Mouse (Mus musculus) thymus, adult 2 months (tissue): Measurements from ENCODE around the gene Mfsd4b5. TPM values are rescaled to one million over a fixed set of nuclear protein-coding genes. Genes with fewer than 3 reads are reported as not detected.
"Not testable (repeated sequence)": the region's sequence is repeated elsewhere in the genome, so short reads cannot be mapped to it uniquely, and the experiment has no call there.

ENCODE experiments used
- DNase-seq: peaks from one replicate; pipeline ENCODE4 v3.0.0; 2021
- H3K27ac ChIP-seq: fragments of 200-500 bp; 2 replicates; pipeline ENCODE4 v1.5.1; 2012; ENCODE audit warnings: low read length, control low read depth; ENCODE audit not compliant: control insufficient read depth, insufficient read depth
- H3K27me3 ChIP-seq: fragments of 200-500 bp; 2 replicates; pipeline ENCODE4 v1.6.1; 2012; ENCODE audit warnings: mild to moderate bottlenecking, low read length, moderate library complexity, mixed read lengths; ENCODE audit not compliant: control insufficient read depth, insufficient read depth
- H3K36me3 ChIP-seq: fragments of 200-500 bp; 2 replicates; pipeline ENCODE4 v1.6.1; 2012; ENCODE audit warnings: mild to moderate bottlenecking, low read length, moderate library complexity; ENCODE audit not compliant: control insufficient read depth, insufficient read depth
- H3K4me1 ChIP-seq: fragments of 200-500 bp; replicated peaks from 2 replicates; pipeline ENCODE4 v1.6.1; 2012; ENCODE audit warnings: low read length; ENCODE audit not compliant: control insufficient read depth, insufficient read depth
- H3K4me3 ChIP-seq: fragments of 200-500 bp; 2 replicates; pipeline ENCODE4 v1.5.1; 2012; ENCODE audit warnings: mild to moderate bottlenecking, low read length, control low read depth, moderate library complexity; ENCODE audit not compliant: control insufficient read depth, insufficient read depth
- CTCF ChIP-seq: fragments of 200-500 bp; IDR thresholded peaks from 2 replicates; pipeline ENCODE4 v1.5.1; 2012; ENCODE audit warnings: mild to moderate bottlenecking, control low read depth, low read length, moderate library complexity, borderline replicate concordance; ENCODE audit not compliant: control insufficient read depth, poor library complexity, insufficient read depth; ENCODE audit errors: extremely low read depth
- POLR2A ChIP-seq: fragments of 200-500 bp; IDR thresholded peaks from 2 replicates; pipeline ENCODE4 v1.6.1; 2012; ENCODE audit warnings: mild to moderate bottlenecking, low read length, control low read depth, moderate library complexity; ENCODE audit not compliant: control insufficient read depth, poor library complexity, insufficient read depth; ENCODE audit errors: extremely low read depth
- WGBS: fragments of 180-500 bp; shearing (Covaris S2); methylation state at CpG from one replicate; pipeline ENCODE4 v1.1.7; 2018; 5-methylcytosine and 5-hydroxymethylcytosine counted together
- polyA plus RNA-seq: library from polyadenylated mRNA; depleted of rRNA; stranded (reverse); fragments of >200 nt; gene quantifications from 2 replicates; pipeline ENCODE4 v1.2.3, GENCODE M21; 2012

Gene Mfsd4b5
- polyA plus RNA-seq, 1 experiment: 0.59 TPM

DNA sequence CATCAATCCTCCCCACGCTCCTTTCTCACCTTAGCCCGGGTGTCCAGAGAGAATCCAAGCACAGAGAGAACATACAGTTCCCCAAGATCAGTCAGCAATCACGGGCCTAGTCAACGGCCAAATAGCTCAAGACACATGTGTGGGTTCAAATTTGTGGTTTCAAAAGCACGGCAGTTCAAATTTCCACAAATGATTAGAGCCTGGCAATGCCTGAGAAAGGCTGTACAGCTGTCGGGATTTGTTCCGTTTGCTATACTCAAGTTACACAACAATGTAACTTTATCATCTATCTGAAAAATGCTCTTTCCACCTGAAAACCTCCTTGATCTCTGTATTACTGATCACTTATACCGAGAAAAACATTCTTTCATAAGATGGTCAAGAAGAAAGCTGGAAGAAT lies 39.1 kb upstream of the Mfsd4b5 start:
- no peak overlapping the region for H3K27ac ChIP-seq
- DNase-seq: no peak
- H3K27me3 ChIP-seq: no peaks in the 10 kb centered on the region
- 64% methylated on average over 8 of the region's 8 CpGs for WGBS
- no peaks in the 10 kb centered on the region for H3K36me3 ChIP-seq
- peaks cover 9% of the 10 kb centered on the region for H3K4me1 ChIP-seq
- no peak overlapping the region for H3K4me3 ChIP-seq
- TF ChIP-seq CTCF (no peak), POLR2A (no peak)

DNA sequence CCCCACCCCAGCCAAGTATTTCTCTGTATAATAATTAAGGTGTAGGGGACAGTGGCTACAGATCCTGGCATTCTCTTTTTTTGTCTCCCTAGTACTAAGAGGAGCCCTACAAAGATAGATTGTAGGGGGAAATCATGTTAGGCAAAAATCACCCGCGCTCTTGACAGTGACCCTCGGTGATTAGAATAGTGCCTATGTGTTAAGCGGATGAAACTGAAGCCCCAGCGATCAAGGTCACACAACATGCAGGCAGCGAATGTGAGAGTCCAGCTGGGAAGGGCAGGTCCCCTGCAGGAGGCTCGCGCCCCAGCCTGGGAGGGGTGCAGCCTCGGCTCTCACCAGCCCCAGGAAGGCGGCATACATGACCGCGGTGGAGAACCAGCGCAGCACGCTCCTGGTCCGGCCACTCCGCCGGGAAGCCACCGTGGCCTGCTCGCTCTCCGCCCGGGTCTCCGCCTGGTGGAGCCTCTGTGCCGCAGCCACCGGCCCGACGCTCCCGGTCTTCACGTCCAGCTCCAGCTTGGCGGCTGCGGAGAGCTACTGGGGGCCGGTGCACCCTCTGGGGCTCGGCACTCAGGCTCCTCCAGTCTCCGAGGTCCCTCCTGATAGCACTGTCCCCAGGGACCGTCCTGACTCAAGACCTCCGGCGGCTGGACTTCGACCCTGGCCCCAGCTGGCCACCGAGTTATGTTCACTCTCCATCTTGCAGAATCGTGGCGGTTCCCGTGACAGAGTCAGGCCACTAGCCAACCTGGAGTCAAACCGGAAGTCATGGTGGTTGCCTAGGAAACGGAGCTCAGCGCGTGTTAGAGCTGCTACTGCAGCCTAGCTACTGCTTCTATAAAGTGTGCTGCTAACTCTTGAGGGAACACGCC lies 38.3 kb upstream of the Mfsd4b5 start, which contains the start of gene Mfsd4b1:
Mfsd4b1 (minus strand) TSS at position 715 of the 875 bp plus-strand sequence.
- H3K27ac ChIP-seq: no peak within 1 kb of the TSS
- WGBS: 4% methylated on average over 46 of the region's 46 CpGs
- TF ChIP-seq CTCF (peak; percentile 49; the same call in 1 of the 2 replicates), POLR2A (no peak)
- H3K4me3 ChIP-seq: peak within 1 kb of the TSS; percentile 54
- DNase-seq: peak; percentile 81
- H3K4me1 ChIP-seq: peaks cover 9% of the 10 kb centered on the region
- H3K36me3 ChIP-seq: no peaks in the 10 kb centered on the region
- no peaks in the 10 kb centered on the region for H3K27me3 ChIP-seq

DNA sequence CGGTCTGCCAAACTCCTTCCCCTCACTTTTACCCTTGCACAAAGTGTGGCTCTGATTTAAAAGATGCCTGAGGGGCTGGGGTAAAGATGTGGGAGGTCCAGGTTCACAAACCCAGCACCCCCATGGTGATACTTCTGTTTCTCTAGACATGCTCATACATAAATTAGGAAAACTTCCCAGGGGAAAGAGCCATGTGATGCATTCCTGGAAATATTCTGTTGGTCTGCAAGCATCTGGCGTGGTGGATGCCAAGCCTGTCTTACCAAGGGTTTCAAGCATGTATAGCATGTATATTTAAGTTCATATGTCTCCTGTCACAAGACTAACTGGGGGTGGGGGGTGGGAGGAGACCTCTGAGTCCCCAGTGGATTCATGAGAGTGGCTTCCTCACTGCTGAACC lies 34.0 kb upstream of the Mfsd4b5 start:
- H3K27ac ChIP-seq: no peak overlapping the region
- H3K4me3 ChIP-seq: no peak overlapping the region
- DNase-seq: no peak
- no peak for TF ChIP-seq POLR2A
- no peak for TF ChIP-seq CTCF
- peaks cover 8% of the 10 kb centered on the region for H3K4me1 ChIP-seq
- H3K36me3 ChIP-seq: no peaks in the 10 kb centered on the region
- H3K27me3 ChIP-seq: no peaks in the 10 kb centered on the region
- WGBS: 50% methylated on average over 2 of the region's 2 CpGs

DNA sequence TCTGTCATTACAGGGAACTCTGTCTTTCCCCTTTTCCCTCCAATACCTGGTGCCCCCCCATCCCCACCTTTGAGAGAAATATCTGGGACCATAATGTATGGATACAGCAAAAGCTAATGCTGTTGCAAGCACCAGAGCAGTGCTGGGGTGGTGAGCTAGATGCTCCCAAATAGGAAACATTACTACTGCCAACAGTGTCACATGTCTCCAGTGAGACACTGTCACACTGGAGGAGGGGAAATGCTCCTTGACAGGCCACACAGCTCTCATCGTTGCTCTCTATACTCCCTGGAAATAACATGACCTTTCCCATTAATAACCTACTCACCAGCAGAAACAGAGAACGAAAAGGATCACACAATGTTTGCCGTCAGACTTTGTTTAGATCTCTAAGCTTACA lies 33.0 kb upstream of the Mfsd4b5 start:
- TF ChIP-seq POLR2A: no peak
- no peak for TF ChIP-seq CTCF
- DNase-seq: no peak
- Histone ChIP-seq H3K27ac (no peak overlapping the region), H3K27me3 (no peaks in the 10 kb centered on the region), H3K36me3 (no peaks in the 10 kb centered on the region), H3K4me1 (0 out of 2 replicates have a peak, but pooled peaks cover under 1% of the 10 kb centered on the region), H3K4me3 (no peak overlapping the region)
- 72% methylated on average over 3 of the region's 3 CpGs for WGBS

GRCm38 (mm10) chr10:40018261-40018860 lies 31.9 kb upstream of the Mfsd4b5 start:
- no peak for TF ChIP-seq POLR2A
- no peak for TF ChIP-seq CTCF

GRCm38 (mm10) chr10:40009591-40009990 lies 23.1 kb upstream of the Mfsd4b5 start:
- Histone ChIP-seq H3K36me3 (no peaks in the 10 kb centered on the region), H3K4me3 (no peak overlapping the region), H3K4me1 (peaks cover 6% of the 10 kb centered on the region; the same call in 1 of the 2 replicates), H3K27ac (no peak overlapping the region), H3K27me3 (no peaks in the 10 kb centered on the region)
- DNase-seq: no peak
- 86% methylated on average over 11 of the region's 11 CpGs for WGBS
- TF ChIP-seq POLR2A: no peak
- TF ChIP-seq CTCF: no peak

More at GRCm38 (mm10) chr10:40018261-40018860, 31.9 kb upstream of the Mfsd4b5 start:
- Histone ChIP-seq H3K4me1 (no peaks in the 10 kb centered on the region), H3K27ac (no peak overlapping the region), H3K27me3 (no peaks in the 10 kb centered on the region), H3K36me3 (no peaks in the 10 kb centered on the region), H3K4me3 (no peak overlapping the region)
- DNase-seq: no peak
- 95% methylated on average over 5 of the region's 5 CpGs for WGBS

- H3K4me3 ChIP-seq, H3K36me3 ChIP-seq, DNase-seq, H3K27ac ChIP-seq, H3K4me1 ChIP-seq, H3K27me3 ChIP-seq: not testable (repeated sequence)
- 94% methylated on average over 4 of the region's 4 CpGs for WGBS
Measured at GRCm38 (mm10) chr10:40008847-40009246, 22.4 kb upstream of the Mfsd4b5 start.
